Mouse (Mus musculus): ENCODE data around the gene Nckap5.

DNA sequence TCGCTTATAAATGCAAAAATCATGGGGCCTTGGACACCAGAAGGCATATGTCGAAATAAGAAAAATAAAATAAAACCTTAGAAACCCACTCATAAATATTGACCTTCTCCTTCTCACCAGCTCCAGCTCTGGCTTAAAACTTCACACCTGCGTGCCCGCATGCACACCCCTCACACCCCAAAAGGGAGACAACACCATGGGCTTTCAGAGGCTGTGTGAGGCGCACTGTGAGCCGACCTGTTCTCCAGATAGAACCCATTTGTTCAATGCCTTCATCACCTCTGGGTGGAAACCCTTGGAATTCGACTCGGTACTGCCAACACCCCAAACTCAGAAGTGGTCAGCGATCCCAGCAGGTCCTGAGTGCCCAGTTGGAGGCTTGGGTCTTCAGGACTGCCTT is 37.8 kb upstream of the Nckap5 start:
- TF ChIP-seq GATA1 (IDR thresholded peaks at IDR 0.05; ENCODE audit: borderline replicate concordance, low read length) (no peak), FLI1 (IDR thresholded peaks at IDR 0.05; ENCODE audit: low read length) (no peak)

All from megakaryocyte, embryonic 14.5 days (primary cell).